Mouse (Mus musculus) forebrain, embryonic 14.5 days (tissue): ENCODE measurements around the gene Tango2. TPM values are rescaled to one million over a fixed set of nuclear protein-coding genes. Genes with fewer than 3 reads are reported as not detected.

Experiments
- ATAC-seq: fragments of 200-750 bp; cut with Nextera tagmentation; 2 replicates; pipeline ENCODE4 v1.8.0; 2017; ENCODE audit warnings: mild to moderate bottlenecking, moderate library complexity
- DNase-seq: peaks from one replicate; pipeline ENCODE4 v3.0.0-alpha.2; 2015; ENCODE audit warnings: low spot score
- H3K27ac ChIP-seq: fragments of 300-500 bp; sonication (generic); 2 replicates; pipeline ENCODE4 v1.5.1; 2014; ENCODE audit warnings: low read depth, mild to moderate bottlenecking, control low read depth, low read length, moderate library complexity
- H3K27me3 ChIP-seq: fragments of 300-500 bp; sonication (generic); replicated peaks from 2 replicates; pipeline ENCODE4 v1.6.1; 2014; ENCODE audit warnings: low read length, control low read depth, mixed read lengths; ENCODE audit not compliant: control insufficient read depth, insufficient read depth
- H3K36me3 ChIP-seq: fragments of 300-500 bp; sonication (generic); 2 replicates; pipeline ENCODE4 v1.6.1; 2014; ENCODE audit warnings: low read length, control low read depth; ENCODE audit not compliant: control insufficient read depth, insufficient read depth
- H3K4me1 ChIP-seq: fragments of 300-500 bp; sonication (generic); 2 replicates; pipeline ENCODE4 v1.6.1; 2014; ENCODE audit warnings: antibody characterized with exemption, low read length, control low read depth; ENCODE audit not compliant: control insufficient read depth, insufficient read depth
- H3K4me2 ChIP-seq: fragments of 300-500 bp; sonication (generic); 2 replicates; pipeline ENCODE4 v1.6.1; 2014; ENCODE audit warnings: mild to moderate bottlenecking, control low read depth, low read length
- H3K4me3 ChIP-seq: fragments of 300-500 bp; sonication (generic); 2 replicates; pipeline ENCODE4 v1.5.1; 2014; ENCODE audit warnings: low read depth, low read length, control low read depth
- H3K9ac ChIP-seq: fragments of 300-500 bp; sonication (generic); 2 replicates; pipeline ENCODE4 v1.6.1; 2014; ENCODE audit warnings: mild to moderate bottlenecking, low read length, control low read depth, moderate library complexity
- H3K9me3 ChIP-seq: fragments of 300-500 bp; sonication (generic); replicated peaks from 2 replicates; pipeline ENCODE4 v1.6.1; 2016; ENCODE audit warnings: low read length, control low read depth, mixed read lengths; ENCODE audit not compliant: control insufficient read depth
- WGBS: fragments of 180-500 bp; shearing (Covaris S2); extraction: QIAGEN DNeasy Blood & Tissue Kit; methylation state at CpG from one replicate; pipeline ENCODE4 v1.1.7; 2014; 5-methylcytosine and 5-hydroxymethylcytosine counted together
- polyA plus RNA-seq: library from polyadenylated mRNA; unstranded; fragments of >200 nt; fragmentation: Nextera tagmentation; extraction: Ambion mirVana; gene quantifications from 2 replicates; pipeline ENCODE4 v1.2.1, GENCODE M21; 2014

Tango2 gene
- polyA plus RNA-seq, 1 experiment from 2014 or later, result 78.7 TPM

DNA sequence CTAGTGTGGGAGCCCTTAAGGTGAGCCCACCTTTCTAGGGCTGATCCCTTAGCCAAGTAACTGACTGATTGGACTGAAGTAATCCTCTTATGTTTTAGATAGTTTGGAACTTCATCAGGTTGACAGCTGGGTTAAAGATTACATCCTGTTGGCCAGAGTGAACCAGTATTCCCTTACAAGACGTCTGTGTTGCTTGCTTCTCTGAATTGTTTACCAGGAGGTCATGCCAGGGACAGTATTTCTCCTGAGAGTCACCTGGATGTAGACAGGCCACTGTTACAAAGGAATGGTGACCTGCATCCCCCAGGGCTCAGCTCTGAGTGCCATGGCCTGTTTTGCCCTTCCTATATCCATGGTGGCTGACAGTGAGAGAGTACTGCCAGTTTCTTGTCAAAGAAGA is 30.6 kb upstream of the Tango2 start:
- DNase-seq (no peak), ATAC-seq (no peak)
- Histone ChIP-seq H3K9ac (no peak overlapping the region), H3K4me3 (no peak overlapping the region), H3K27ac (no peak overlapping the region), H3K36me3 (no peaks in the 10 kb centered on the region), H3K4me2 (no peak overlapping the region), H3K4me1 (peaks cover 44% of the 10 kb centered on the region), H3K9me3 (no peaks in the 10 kb centered on the region), H3K27me3 (no peaks in the 10 kb centered on the region)
- WGBS, result 33% methylated on average over 1 of the region's 1 CpGs

- H3K27me3 ChIP-seq, result no peaks in the 10 kb centered on the region
- no peak for DNase-seq
- H3K27ac ChIP-seq, result no peak overlapping the region
- peaks cover 36% of the 10 kb centered on the region for H3K4me1 ChIP-seq
- H3K4me3 ChIP-seq, result no peak overlapping the region
- H3K4me2 ChIP-seq, result no peak overlapping the region
- 15% methylated on average over 3 of the region's 3 CpGs for WGBS
- no peak for ATAC-seq
- no peak overlapping the region for H3K9ac ChIP-seq
- no peaks in the 10 kb centered on the region for H3K36me3 ChIP-seq
- no peaks in the 10 kb centered on the region for H3K9me3 ChIP-seq
Observed at GRCm38 (mm10) chr16:18377203-18377602, 29.3 kb upstream of the Tango2 start.

DNA sequence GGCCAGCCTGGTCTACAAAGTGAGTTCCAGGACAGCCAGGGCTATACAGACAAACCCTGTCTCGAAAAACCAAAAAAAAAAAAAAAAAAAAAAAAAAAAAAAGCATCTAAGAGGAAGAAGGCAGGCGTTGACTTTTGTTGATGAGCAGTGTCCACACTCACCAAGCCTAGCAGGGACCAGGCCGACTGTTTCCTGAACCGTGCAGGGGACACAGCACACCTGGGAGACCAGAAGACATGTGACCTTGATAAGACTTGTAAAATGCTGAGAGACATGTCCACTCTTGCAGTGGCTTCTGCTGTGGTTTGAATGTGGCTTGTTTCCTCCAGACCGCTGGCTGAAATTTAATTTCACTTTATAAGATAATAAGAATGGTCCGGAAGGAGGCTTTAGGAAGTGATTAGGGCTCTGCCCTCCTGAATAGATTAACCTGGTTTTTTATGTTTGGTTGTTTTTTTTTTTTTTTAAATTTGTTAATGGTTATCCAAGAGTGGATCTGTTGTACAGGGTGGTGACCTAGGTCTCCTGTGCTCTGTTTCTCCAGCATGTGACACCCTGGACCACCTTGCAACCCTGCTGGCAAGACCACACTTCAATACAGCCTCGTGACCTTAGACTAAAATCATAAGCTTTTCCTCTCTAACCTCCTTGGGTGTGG is 28.5 kb upstream of the Tango2 start:
- Histone ChIP-seq H3K36me3 (no peaks in the 10 kb centered on the region), H3K4me2 (no peak overlapping the region), H3K4me3 (no peak overlapping the region), H3K4me1 (peaks cover 28% of the 10 kb centered on the region), H3K27ac (no peak overlapping the region), H3K9me3 (no peaks in the 10 kb centered on the region), H3K27me3 (no peaks in the 10 kb centered on the region), H3K9ac (no peak overlapping the region)
- DNase-seq, result no peak
- 80% methylated on average over 7 of the region's 7 CpGs for WGBS
- ATAC-seq, result no peak

- Histone ChIP-seq H3K4me1 (0 out of 2 replicates have a peak, but pooled peaks cover 5% of the 10 kb centered on the region), H3K4me3 (no peak overlapping the region), H3K9me3 (no peaks in the 10 kb centered on the region), H3K9ac (no peak overlapping the region), H3K36me3 (no peaks in the 10 kb centered on the region), H3K4me2 (no peak overlapping the region), H3K27me3 (no peaks in the 10 kb centered on the region), H3K27ac (no peak overlapping the region)
- DNase-seq, result no peak
- no peak for ATAC-seq
- 93% methylated on average over 4 of the region's 4 CpGs for WGBS
Observed at GRCm38 (mm10) chr16:18373632-18374031, 25.7 kb upstream of the Tango2 start.

DNA sequence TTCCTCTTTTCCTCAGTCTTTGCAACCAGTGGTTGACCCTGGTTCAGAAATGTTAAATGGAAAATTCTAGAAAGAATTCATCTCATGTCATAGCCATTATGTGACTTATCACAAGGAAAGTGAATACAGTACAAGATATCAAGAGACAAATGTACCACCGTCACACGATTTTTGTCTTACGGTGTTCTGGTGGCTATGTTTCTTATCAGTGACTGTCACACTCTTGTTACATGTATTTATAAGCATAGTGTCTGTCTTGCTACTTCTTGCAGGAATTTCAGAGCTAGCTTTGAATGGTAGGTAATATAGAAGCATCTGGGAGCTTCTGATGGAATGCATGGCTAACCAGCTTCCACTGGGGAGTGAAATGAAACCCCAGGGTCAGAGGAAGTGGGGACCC is 22.3 kb upstream of the Tango2 start:
- no peaks in the 10 kb centered on the region for H3K36me3 ChIP-seq
- ATAC-seq (no peak), DNase-seq (no peak)
- no peaks in the 10 kb centered on the region for H3K9me3 ChIP-seq
- H3K27ac ChIP-seq, result no peak overlapping the region
- no peak overlapping the region for H3K4me2 ChIP-seq
- no peak overlapping the region for H3K9ac ChIP-seq
- H3K27me3 ChIP-seq, result no peaks in the 10 kb centered on the region
- WGBS, result 97% methylated on average over 3 of the region's 3 CpGs
- H3K4me1 ChIP-seq, result no peaks in the 10 kb centered on the region
- no peak overlapping the region for H3K4me3 ChIP-seq

DNA sequence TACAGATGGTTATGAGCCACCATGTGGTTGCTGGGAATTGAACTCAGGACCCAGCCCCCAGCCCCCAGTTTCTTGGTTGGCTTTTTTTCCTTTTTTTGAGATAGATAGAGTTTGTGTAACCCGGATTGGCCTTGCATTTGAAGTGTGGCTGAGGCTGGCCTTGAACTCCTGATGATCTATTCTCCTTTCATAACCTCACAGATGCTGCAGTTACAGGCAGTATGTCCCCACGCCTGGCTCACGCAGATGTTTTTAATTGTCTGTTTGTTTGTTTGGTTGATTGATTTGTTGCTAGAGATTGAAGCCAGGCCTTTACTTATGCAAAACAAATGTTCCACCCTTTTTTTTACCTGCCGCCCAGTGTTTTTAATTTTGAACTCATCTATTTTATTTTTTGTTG is 18.9 kb upstream of the Tango2 start:
- H3K27ac ChIP-seq, result no peak overlapping the region
- WGBS, result 96% methylated on average over 4 of the region's 4 CpGs
- ATAC-seq, result no peak

GRCm38 (mm10) chr16:18362948-18363347 is 15.0 kb upstream of the Tango2 start:
- no peak for DNase-seq
- 0 out of 2 replicates have a peak, but pooled peaks cover 4% of the 10 kb centered on the region for H3K36me3 ChIP-seq
- no peaks in the 10 kb centered on the region for H3K4me1 ChIP-seq
- H3K27me3 ChIP-seq, result no peaks in the 10 kb centered on the region
- H3K4me2 ChIP-seq, result no peak overlapping the region
- ATAC-seq, result no peak
- 92% methylated on average over 8 of the region's 8 CpGs for WGBS
- H3K9ac ChIP-seq, result no peak overlapping the region
- H3K9me3 ChIP-seq, result no peaks in the 10 kb centered on the region
- H3K27ac ChIP-seq, result no peak overlapping the region
- H3K4me3 ChIP-seq, result no peak overlapping the region

More for the DNA sequence above, 18.9 kb upstream of the Tango2 start:
- Histone ChIP-seq H3K4me2 (no peak overlapping the region), H3K36me3 (0 out of 2 replicates have a peak, but pooled peaks cover 4% of the 10 kb centered on the region), H3K27me3 (no peaks in the 10 kb centered on the region), H3K9me3 (no peaks in the 10 kb centered on the region), H3K9ac (no peak overlapping the region), H3K4me3 (no peak overlapping the region), H3K4me1 (no peaks in the 10 kb centered on the region)
- no peak for DNase-seq

GRCm38 (mm10) chr16:18360151-18360805 is 12.4 kb upstream of the Tango2 start:
- no peak overlapping the region for H3K4me3 ChIP-seq
- ATAC-seq, result no peak
- no peak overlapping the region for H3K9ac ChIP-seq
- 0 out of 2 replicates have a peak, but pooled peaks cover 4% of the 10 kb centered on the region for H3K36me3 ChIP-seq
- 73% methylated on average over 6 of the region's 6 CpGs for WGBS
- H3K9me3 ChIP-seq, result no peaks in the 10 kb centered on the region
- H3K27ac ChIP-seq, result no peak overlapping the region
- no peaks in the 10 kb centered on the region for H3K4me1 ChIP-seq
- DNase-seq, result no peak
- no peak overlapping the region for H3K4me2 ChIP-seq
- H3K27me3 ChIP-seq, result no peaks in the 10 kb centered on the region

- DNase-seq, result no peak
- Histone ChIP-seq H3K4me3 (no peak overlapping the region), H3K4me1 (no peaks in the 10 kb centered on the region), H3K4me2 (no peak overlapping the region), H3K27me3 (no peaks in the 10 kb centered on the region), H3K9me3 (no peaks in the 10 kb centered on the region), H3K9ac (no peak overlapping the region), H3K27ac (no peak overlapping the region), H3K36me3 (peaks cover 5% of the 10 kb centered on the region; the same call in 1 of the 2 replicates)
- 87% methylated on average over 6 of the region's 6 CpGs for WGBS
- no peak for ATAC-seq
Observed at GRCm38 (mm10) chr16:18357977-18358376, 10.1 kb upstream of the Tango2 start.
